Mouse (Mus musculus): ENCODE results near the gene Fbxo6.
"Not testable (repeated sequence)": the region's sequence is repeated elsewhere in the genome, so short reads cannot be mapped to it uniquely, and the experiment has no call there.

Gene Fbxo6

DNA sequence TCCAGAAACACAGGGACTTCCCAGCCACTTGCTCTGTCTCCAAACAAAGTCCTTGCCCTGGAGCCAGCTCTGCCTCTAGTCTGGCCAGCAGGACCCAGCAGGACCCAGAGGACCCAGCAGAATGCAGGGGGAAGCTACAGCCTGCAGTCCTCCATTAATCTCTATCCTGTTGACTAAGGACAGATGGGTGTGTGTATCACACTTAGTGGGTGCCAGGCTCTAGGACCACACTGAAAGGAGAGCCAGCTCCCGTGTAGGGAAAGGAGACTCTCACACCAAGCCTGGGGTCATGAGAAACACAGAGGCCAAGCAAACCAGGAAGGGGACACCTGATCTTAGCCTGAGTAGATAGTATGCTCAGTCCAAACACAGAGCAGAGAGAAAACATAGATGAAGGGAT lies 23.7 kb downstream of the Fbxo6 start:
- DNase-seq (ENCODE audit: low spot score in 2 of 2): no peak

DNA sequence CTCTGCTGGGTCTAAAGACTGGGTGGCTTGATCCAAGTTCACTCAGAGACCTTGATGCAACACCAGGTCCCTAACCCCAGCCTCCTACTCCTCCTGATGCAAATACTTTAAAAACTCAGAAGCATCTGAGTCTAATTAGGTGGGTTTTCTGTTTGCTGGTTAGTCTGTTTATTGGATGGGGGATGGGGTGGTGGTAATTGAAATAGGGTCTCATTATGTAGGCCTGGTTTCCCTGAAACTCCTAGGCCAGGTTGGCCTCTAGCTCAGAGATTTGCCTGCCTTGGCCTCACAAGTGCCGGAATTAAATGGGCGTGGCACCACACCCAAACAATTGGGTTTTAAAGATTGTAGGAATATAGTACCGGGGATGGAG lies 29.3 kb downstream of the Fbxo6 start:
- no peak for DNase-seq (ENCODE audit: low spot score in 2 of 2)

DNA sequence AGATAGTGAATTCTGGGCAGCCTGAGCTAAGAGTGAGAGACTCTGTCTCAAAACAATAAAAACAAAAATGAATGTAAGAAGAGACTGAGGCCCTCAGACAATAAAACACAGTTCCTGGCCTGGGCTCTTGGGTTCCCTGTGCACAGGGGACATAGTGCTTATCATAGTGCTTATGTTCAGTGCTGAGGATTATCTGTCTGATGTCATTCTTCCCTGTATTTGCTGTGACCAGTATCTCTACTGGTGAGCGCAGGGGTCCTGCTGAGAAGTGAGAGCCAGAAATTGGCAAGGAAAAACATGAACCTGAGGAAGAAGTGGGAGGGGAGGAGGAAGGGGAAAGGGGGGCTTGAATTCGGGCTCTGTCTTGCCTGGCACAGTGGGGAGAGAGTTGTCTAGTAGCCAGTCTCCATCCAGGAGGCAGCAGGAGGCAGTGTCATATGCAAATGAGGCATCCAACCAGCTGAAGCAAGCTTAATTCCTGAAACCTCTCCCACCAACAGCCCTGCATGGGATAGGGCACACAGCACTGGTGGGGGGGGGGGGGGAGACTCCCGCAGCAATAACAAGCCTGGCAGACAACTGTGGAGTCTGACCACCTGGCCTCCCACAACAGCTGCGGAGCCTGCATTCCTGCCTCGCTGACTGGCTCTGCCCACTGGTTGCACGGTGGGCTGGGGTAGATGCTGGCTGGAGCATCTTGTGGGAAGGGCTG lies 29.8 kb downstream of the Fbxo6 start:
- DNase-seq (ENCODE audit: low spot score in 2 of 2): no peak

DNA sequence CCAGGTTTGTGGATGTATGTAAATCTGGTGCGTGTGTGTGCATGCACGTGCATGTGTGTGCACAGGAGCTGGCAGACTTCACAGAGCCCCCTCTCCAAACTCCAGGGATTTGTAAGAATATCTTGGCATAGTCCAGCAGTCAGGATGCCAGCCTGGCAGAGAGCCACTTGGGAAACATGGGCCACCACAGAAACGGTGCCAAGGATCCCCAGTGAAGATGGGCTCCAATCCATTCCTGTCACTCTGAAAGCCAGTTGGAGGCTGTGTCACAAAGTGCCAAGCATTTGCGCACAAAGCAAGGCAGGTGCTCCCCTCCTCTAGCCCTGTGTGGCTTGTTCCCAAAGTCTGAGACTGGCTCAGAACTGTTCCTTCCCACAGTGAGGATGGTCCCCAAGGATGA lies 30.6 kb downstream of the Fbxo6 start:
- DNase-seq (ENCODE audit: low spot score in 2 of 2): no peak

DNA sequence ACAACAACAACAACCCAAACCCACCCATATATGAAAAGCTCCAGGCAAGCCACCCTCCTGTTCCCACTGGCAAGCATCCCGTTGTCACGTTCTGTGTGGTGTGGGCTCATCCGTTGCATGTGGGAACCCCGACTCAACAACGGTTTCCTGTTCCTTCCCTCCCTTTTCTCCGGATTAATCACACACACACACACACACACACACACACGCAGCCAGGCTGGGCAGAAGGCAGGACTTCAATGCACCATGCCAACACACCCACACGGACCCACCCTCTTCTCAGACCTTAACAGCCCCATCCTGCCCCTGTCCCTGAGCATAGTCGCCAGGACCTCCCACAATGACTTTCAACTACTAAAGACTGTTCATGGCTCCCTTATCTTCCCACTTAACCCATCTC lies 31.4 kb downstream of the Fbxo6 start:
- no peak for DNase-seq (ENCODE audit: low spot score in 2 of 2)

DNA sequence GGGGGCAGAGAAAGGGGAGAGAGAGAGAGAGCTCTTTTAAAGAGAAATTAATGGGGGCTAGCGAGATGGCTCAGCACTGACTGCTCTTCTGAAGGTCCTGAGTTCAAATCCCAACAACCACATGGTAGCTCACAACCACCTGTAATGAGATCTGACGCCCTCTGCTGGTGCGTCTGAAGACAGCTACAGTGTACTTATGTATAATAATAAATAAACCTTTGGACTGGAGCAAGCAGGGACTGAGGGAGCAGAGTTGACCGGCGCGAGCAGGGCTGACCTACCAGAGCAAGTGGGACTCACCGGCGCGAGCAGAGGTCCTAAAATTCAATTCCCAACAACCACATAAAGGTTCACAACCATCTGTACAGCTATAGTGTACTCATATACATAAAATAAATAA lies 32.4 kb downstream of the Fbxo6 start:
- DNase-seq (ENCODE audit: low spot score in 2 of 2): not testable (repeated sequence)

DNA sequence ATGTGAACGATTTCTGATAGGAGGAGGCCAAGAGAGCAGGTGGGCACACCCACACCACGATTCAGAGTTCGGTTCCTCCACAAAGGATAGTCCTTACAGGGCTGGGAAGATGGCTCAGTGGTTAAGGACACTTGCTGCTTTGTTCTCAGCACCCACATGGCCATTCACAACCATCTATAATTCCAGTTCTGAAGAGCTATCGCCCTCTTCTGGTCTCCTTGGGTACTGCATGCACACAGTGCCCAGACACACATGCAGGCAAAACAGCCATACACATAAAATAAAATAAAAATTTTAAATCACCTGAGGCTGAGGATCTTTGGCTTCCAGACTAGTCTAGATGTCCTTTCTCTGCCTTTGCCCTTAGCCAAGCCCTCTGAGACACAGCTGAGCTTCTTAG lies 34.5 kb downstream of the Fbxo6 start:
- no peak for DNase-seq (ENCODE audit: low spot score in 2 of 2)

DNA sequence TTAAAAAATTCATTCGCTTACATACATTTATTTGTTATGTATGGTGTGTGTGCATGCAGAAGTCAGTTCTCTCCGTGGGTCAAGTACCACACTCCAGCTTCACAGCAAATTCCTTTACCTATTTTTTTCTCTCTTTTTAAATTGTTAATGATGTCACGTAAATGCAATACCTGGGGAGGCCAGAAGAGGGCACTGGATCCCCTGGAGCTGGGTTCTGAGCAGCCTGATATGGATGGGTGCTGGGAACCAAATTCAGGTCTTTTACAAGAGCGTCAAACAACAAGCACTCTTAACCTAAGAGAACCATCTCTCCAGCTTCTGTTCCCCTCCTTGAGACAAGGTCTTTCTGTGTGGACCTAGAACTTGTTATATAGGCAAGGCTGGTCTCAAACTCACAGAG lies 35.3 kb downstream of the Fbxo6 start:
- DNase-seq (ENCODE audit: low spot score in 2 of 2): no peak

DNA sequence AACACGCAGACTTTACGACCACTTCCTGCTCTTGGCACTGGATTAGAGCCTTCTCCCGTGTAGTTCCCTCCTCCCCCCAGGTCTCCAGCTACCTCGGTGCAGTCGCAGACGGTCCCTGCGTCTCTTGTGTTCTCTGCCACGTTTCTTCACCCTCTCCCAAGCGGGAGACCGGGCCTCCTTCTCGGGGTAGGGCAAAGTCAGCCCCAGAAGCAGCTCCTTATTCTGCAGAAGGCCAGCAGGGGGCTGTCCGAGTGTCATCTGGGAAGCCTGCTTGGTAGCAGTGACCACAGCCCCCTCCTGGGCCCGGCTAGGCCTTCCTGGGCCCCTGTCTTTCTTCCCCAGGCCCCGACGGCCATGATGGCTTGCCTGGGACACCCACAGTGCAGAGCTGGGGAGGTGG lies 36.5 kb downstream of the Fbxo6 start:
- peak; percentile 19 to 28 for DNase-seq (ENCODE audit: low spot score in 2 of 2)

DNA sequence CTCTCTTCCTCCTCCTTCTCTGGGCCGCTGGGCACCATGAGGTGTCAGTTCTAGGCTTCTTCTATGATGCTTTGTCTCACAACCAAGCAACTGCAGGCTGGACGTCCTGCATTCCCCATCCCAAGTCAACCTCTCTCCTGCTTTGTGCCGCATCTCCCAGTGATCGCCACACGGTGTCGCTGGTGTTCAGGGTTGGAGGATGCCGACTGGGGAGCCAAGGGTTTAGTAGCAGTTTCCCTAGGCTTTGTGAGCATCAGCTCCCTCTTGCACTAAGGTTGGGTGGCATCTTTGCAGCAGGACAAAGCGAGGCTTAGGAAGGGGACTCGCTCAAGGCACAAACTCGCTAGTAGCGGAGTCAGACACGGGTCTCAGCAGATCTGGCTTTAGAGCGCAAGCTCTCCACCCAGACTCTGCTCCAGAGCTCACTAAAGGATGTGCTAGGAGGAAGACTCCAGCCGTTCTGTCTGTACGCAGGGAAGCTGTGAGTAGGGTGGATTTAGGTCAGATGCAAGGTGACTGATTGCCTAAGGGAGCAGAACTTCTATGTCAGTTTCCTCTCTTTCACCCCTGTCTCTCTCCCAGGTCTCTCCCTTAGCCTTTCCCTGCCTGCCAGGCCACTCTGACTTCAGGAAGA lies 37.1 kb downstream of the Fbxo6 start:
- peak; percentile 62 to 73 for DNase-seq (ENCODE audit: low spot score in 2 of 2)

DNA sequence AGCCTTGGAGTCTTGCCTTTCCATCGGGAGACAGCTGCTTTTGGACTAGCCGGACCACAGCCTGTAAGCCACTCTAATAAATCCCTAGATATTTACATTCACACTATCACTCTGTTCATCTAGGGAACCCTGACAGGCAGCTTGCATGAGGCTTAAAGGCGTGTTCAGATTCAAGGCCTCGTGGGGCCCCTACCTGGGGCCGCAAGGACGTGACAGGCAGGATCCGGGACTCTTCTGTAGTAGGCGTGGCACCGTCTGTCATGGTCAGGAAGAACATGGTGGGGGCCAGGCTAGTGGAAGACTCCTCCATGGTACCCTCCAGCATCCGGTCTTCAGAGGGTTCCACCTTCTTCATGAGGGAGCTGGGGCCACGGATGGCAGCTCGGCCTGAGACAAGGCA lies 39.4 kb downstream of the Fbxo6 start:
- DNase-seq (ENCODE audit: low spot score in 2 of 2): no peak

DNA sequence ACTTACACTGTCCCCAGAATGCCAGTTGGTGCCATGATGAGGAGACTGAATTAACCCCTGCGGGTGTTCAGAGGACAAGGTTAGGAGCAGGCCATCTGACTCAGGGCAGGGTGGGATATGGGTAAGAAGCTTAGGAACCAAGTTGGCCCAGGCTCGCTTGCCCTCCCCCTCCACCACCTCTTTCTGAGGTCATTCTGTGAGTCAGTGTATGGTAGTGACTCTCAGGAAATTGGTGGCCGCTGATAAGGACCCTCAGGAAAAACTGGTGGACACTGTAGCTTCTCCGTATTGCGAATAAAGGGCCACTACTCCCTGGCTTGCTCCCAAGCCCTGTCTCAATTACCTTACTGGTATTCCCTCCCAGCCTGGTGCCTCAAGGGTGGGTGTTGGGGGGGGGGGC lies 42.7 kb downstream of the Fbxo6 start:
- no peak for DNase-seq (ENCODE audit: low spot score in 2 of 2)

DNA sequence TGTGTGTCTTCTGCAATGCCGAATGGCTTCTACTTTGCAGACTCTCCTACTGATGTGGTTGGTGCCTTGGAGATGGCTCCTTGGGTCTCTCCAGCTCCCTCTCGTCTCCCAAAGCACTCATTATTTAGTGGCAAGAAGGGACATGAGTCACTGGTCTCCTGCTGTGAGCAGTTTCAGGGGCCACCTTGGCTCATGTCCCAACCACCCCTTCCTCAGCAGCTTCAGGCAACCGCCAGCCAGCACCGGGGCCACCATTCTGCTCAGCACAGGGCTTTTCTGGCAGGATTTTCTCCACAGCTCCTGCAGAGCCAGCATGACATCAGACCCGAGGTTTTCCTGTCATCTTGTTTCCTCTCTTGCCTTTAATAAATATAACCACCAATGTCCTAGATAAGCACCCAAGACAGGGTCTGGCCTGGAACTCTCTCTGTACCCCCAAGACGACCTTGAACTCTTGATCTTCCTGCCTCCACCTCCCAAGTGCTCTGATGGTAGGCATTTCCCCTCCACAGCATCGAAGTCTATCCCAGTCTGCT lies 43.3 kb downstream of the Fbxo6 start:
- no peak for DNase-seq (ENCODE audit: low spot score in 2 of 2)

DNA sequence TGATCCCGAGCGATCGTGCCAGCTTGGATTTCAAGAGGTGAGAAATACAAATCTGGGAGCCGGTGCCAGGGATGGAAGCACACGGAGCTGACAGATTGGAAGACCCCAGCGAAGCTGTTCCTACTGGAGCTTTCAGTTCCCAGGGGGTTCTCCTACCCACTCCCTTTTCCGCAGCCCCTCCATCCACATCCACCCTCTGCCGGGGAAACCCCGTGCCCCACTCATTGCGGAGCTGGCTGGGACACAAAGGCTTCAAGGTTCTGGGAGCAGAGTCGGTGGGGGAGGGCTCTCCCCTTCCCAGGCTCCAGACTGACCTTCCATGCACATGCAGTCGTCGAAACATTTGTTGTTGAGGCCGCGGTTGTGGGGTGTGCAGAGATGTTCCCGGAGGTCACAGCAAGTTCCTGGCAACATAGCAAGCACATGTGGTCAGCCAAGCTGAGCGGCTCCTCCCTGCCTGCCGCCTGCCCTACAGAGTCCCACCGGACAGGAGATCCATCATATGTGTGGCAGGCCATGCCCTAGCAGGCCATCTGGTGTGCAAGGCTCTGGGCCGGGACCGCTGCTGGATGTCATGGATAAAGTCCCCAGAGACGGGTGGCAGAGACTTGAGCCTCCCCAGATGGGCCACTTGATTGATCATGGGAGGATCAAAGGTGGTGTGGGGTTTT lies 44.2 kb downstream of the Fbxo6 start:
- no peak for DNase-seq (ENCODE audit: low spot score in 2 of 2)

DNA sequence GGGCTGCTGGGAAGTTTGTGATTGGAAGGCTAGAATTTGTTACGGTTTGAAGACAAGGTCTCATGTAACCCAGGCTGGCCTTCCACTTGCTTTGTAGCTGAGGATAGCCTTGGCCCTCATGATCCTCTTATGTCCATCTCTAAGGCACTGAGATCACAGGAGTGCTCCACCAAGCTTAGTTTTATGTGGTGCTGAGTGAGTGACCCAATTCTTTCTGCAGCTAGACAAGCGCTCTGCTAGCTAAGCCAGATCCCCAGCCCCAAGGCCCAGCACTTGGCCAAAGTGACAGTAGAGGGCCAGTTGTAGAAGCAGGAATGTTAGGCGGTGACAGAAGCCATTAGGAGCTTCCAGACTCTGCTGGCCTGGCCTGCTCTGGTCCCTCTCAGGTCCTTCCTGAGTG lies 47.8 kb downstream of the Fbxo6 start:
- DNase-seq (ENCODE audit: low spot score in 2 of 2): no peak

DNA sequence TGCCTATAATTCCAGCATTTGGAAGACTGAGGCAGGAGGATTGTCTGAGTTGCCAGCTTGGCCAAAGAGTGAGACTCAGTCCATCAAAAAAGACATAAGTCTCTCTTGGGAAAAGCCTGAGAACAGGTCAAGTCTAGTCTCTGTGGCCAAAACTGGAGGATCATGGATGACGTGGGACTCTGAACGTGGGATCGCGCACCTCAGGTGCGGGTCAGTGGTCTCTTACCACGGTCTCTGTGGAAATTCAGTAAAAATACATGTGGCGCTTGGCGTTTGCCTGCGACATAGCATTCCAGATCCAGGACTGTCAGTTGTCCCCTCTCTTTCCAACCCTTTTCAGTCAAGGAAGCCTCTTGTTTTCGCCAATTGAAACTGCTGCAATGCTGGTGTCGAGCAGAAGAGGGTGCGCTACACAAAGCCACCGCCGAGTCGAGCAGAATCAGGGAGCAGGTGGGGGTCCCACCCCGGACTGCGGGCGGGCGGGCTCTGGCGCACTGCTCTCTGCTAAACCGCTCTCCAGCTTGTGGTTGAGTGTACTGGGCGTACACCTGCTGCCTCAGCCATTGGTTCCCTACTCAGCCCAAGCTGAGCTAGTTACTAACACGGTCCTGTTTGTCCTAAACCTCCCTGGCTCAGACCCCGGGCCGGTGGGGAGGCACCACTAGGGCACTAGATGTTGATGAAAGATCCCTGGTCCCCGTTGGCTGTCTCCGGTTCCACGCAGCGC lies 50.0 kb downstream of the Fbxo6 start:
- peak in 1 of 2 experiments; percentile 20 for DNase-seq (ENCODE audit: low spot score in 2 of 2)

DNA sequence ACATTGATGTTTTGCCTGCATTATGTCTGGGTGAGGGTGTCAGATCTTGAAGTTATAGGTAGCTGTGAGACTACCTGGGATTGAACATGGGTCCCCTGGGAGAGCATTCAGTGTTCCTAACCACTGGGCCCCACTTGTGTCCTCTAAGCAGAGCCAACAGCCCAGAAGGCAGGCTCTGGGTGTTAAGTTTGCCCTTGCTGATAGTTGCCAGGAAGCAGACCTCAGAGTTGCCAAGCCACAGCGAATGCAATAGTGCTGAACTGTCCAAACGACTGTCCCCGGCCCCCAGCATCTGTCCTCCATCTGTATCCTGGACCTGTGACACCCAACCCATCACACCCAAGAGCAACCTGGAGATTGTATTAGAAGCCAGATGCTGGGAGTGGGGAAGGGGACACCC lies 53.3 kb downstream of the Fbxo6 start:
- DNase-seq (ENCODE audit: low spot score in 2 of 2): no peak

DNA sequence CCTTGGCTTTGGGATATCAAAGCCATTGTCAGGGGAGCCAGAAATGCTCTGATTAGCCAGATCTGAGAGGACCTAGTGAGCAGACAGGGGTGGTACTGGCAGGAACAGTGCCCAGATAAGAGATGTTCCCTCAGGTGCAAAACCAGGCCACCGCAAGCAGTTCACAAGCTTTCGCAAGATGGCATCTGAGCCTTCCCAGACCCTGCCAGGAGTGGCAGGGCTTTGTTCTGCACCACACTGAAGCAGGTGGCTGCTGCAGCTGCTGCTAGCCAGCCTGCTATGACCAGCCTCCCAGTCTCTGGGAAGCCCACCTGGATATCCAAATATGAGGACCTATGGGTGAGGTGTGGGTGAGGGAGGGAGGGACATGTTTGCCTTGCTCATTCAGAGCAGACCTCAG lies 54.0 kb downstream of the Fbxo6 start:
- no peak for DNase-seq (ENCODE audit: low spot score in 2 of 2)

Measured in spleen, postnatal 36 days (tissue).